Mouse (Mus musculus) heart, postnatal 14 days (tissue): ENCODE data around the gene Wnt6. TPM values are rescaled to one million over a fixed set of nuclear protein-coding genes. Genes with fewer than 3 reads are reported as not detected.

Experiments used
- total RNA-seq, 2 experiments: library from RNA; stranded (reverse); gene quantifications; 2 replicates each; pipeline ENCODE4 v1.2.3; 2021

Wnt6 gene
- total RNA-seq, 2 experiments from 2014 or later: 0.17 to 0.67 TPM

Other genes with a start within 250 kb of the Wnt6 start
- not detected for gene Plcd4, start 229.0 kb upstream of the Wnt6 start, total RNA-seq
- gene Usp37, start 227.6 kb upstream of the Wnt6 start, total RNA-seq: 10 to 100 TPM; 10.8 to 12.4 TPM
- gene Zfp142, start 183.6 kb upstream of the Wnt6 start, total RNA-seq: 10 to 100 TPM; 12.1 to 14.2 TPM
- 10 to 100 TPM; 25.3 to 27.0 TPM for gene Bcs1l, start 183.6 kb upstream of the Wnt6 start, total RNA-seq
- 10 to 100 TPM; 16.5 to 21.5 TPM for gene Rnf25, start 170.5 kb upstream of the Wnt6 start, total RNA-seq
- 1 to 10 TPM in 1 of 2 experiments, under 1 TPM in 1; 1.00 to 1.6 TPM for gene Stk36, start 170.4 kb upstream of the Wnt6 start, total RNA-seq
- 10 to 100 TPM; 13.8 to 14.7 TPM for gene Ttll4, start 110.1 kb upstream of the Wnt6 start, total RNA-seq
- 10 to 100 TPM; 10.4 to 17.1 TPM for gene Cyp27a1, start 58.3 kb upstream of the Wnt6 start, total RNA-seq
- gene Prkag3, start 22.7 kb upstream of the Wnt6 start, total RNA-seq: 1 to 10 TPM; 1.2 TPM
- gene Wnt10a, start 19.6 kb downstream of the Wnt6 start, total RNA-seq: not detected
- not detected for gene Cdk5r2, start 83.0 kb downstream of the Wnt6 start, total RNA-seq
- gene Fev, start 113.5 kb downstream of the Wnt6 start, total RNA-seq: not detected
- not detected for gene Cryba2, start 121.3 kb downstream of the Wnt6 start, total RNA-seq
- under 1 TPM in 1 of 2 experiments, not detected in 1; 0.45 TPM for gene Cfap65, start 163.7 kb downstream of the Wnt6 start, total RNA-seq
- under 1 TPM in 1 of 2 experiments, not detected in 1; 0.12 TPM for gene Ihh, start 179.8 kb downstream of the Wnt6 start, total RNA-seq